Mouse (Mus musculus) ES-Bruce4 (cell line): ENCODE data around the gene Otulin. TPM values are rescaled to one million over a fixed set of nuclear protein-coding genes. Genes with fewer than 3 reads are reported as not detected.

Experiments
- H3K27ac ChIP-seq: 2 replicates; pipeline ENCODE4 v1.5.1; 2012; ENCODE audit warnings: low read length, inconsistent platforms; ENCODE audit not compliant: insufficient read depth
- H3K27me3 ChIP-seq: 2 replicates; pipeline ENCODE4 v1.6.1; 2012; ENCODE audit warnings: mild to moderate bottlenecking, low read length, inconsistent platforms; ENCODE audit not compliant: control insufficient read depth, poor library complexity, insufficient read depth, severe bottlenecking
- H3K36me3 ChIP-seq: 2 replicates; pipeline ENCODE4 v1.6.1; 2012; ENCODE audit warnings: inconsistent platforms, mild to moderate bottlenecking, low read length, moderate library complexity; ENCODE audit not compliant: control insufficient read depth, poor library complexity, insufficient read depth, severe bottlenecking
- H3K4me1 ChIP-seq: one replicate; pipeline ENCODE4 v1.8.1; 2011; ENCODE audit warnings: low read length; ENCODE audit not compliant: control insufficient read depth, insufficient read depth
- H3K4me3 ChIP-seq: 2 replicates; pipeline ENCODE4 v1.5.1; 2011; ENCODE audit warnings: low read depth, mild to moderate bottlenecking, low read length
- H3K9ac ChIP-seq: 2 replicates; pipeline ENCODE4 v1.6.1; 2012; ENCODE audit warnings: low read depth, mild to moderate bottlenecking, inconsistent platforms; ENCODE audit not compliant: poor library complexity, severe bottlenecking
- H3K9me3 ChIP-seq: replicated peaks from 2 replicates; pipeline ENCODE4 v1.6.1; 2012; ENCODE audit warnings: mild to moderate bottlenecking, low read length, inconsistent platforms; ENCODE audit not compliant: control insufficient read depth, poor library complexity, insufficient read depth, severe bottlenecking
- CTCF ChIP-seq: IDR thresholded peaks from one replicate; pipeline ENCODE4 v1.8.1; 2011; ENCODE audit warnings: low read depth, low read length
- EP300 ChIP-seq: IDR thresholded peaks from 2 replicates; pipeline ENCODE4 v1.6.1; 2011; ENCODE audit warnings: low read depth, low read length; ENCODE audit not compliant: insufficient read depth
- POLR2A ChIP-seq: IDR thresholded peaks from one replicate; pipeline ENCODE4 v1.8.1; 2011; ENCODE audit warnings: low read length; ENCODE audit not compliant: insufficient read depth
- polyA plus RNA-seq: library from polyadenylated mRNA; stranded (reverse); fragments of >200 nt; gene quantifications from 2 replicates; pipeline ENCODE4 v1.2.4, GENCODE M21; 2011; ENCODE audit warnings: low read depth; ENCODE audit not compliant: missing spikeins, insufficient read depth, insufficient read length

The Otulin gene
- polyA plus RNA-seq, 1 experiment, result 17.3 TPM

DNA sequence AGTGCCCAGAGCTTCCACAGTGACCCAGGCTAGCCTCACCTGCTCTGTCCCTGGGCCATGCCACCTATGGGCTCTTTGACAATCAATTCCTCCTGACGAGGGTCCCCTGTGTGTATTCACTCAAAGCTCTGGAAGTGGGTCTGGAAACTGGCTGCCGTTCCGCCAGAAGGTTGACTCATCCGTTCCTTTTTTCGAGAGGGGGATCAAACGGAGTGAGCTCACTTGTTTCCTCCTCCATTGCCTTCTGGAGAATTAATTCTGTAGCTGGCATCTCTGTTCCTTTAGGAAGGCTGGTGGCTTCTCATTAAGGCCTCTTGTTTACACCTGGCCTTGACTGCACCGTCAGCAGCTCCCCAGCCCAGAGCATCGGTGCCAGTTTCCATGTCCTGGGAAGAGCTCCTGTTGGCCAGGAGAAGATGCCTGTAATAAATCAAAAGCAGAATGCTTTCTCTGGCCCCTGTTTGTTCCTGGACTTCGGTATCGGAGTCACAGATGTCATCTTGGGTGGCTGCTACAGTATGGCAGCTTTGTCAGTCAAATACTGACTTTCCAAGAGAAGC is 64.8 kb downstream of the Otulin start:
- Histone ChIP-seq H3K9ac (no peak overlapping the region), H3K27me3 (no peaks in the 10 kb centered on the region), H3K4me1 (no peaks in the 10 kb centered on the region), H3K9me3 (no peaks in the 10 kb centered on the region), H3K27ac (no peak overlapping the region), H3K36me3 (no peaks in the 10 kb centered on the region), H3K4me3 (no peak overlapping the region)
- TF ChIP-seq POLR2A, result no peak
- TF ChIP-seq CTCF, result no peak
- TF ChIP-seq EP300, result no peak

DNA sequence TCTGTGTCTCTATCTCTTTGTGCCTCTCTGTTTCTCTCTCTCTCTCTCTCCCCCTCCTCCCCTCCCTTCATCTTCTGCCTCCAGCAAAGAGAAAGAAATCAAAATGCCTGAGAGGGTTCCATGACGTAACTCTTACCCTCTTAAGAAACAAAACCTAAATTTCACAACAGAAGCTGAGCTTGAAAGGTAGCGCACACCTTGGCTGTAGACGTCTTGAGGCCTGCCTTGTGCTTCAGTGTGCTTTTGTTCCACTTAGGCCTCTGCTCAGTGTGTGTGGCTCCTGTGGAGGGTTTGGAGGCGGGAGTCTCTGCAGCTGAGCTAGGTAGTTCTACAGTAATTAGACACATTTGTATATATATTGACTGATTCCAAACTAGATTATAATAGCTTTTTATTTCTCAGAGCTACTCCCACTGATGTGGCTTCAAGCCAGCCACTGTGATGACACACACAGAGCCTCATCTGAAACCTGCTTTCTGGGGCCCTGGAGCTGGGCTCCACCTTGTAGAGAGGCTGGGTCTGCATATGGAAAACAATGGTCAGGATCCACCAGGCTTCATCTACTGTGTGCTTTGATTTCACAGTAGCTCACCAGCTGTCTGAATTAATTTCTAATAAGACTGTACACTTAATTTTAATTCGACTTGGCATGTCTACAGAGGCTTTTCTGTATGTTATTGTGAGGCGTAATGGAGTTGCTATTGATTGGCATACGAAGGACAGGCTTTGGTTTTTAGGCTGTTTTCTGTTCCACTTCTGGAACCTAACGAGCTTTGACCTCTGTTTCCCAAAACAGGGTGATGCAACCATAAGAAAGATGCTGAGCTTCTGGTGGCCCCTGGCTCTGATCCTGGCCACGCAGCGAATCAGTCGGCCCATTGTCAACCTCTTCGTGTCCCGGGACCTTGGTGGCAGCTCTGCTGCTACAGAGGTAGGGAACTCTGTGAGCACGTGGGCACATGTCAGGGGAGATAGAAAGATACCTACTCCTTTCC is 66.1 kb downstream of the Otulin start:
- Histone ChIP-seq H3K9me3 (no peaks in the 10 kb centered on the region), H3K27me3 (no peaks in the 10 kb centered on the region), H3K9ac (no peak overlapping the region), H3K4me3 (no peak overlapping the region), H3K36me3 (no peaks in the 10 kb centered on the region), H3K4me1 (no peaks in the 10 kb centered on the region), H3K27ac (no peak overlapping the region)
- TF ChIP-seq CTCF (no peak), EP300 (no peak)

DNA sequence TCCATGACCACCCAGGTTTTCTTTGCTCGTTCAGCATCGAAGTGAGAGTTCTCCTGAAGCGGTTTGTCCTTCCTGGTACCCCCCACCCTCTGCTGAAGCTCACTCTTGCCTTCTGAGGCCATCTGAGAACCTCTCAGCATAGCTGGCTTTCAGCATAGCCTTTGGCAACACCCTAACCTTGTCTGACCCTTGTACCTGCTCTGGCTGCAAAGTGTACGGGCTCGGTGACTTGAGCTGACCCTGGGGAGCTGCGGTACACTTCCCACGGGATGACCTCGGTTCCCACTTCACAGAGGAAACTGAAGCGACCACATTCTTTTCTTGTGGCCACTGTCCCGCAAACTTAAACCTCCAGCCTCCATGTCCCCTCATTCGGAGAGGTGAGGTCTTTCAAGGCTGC is 70.2 kb downstream of the Otulin start:
- H3K36me3 ChIP-seq, result no peaks in the 10 kb centered on the region
- H3K9ac ChIP-seq, result no peak overlapping the region
- H3K4me1 ChIP-seq, result no peaks in the 10 kb centered on the region
- TF ChIP-seq POLR2A, result no peak
- no peak for TF ChIP-seq CTCF
- no peak for TF ChIP-seq EP300
- no peaks in the 10 kb centered on the region for H3K27me3 ChIP-seq
- no peak overlapping the region for H3K4me3 ChIP-seq
- no peaks in the 10 kb centered on the region for H3K9me3 ChIP-seq
- no peak overlapping the region for H3K27ac ChIP-seq

DNA sequence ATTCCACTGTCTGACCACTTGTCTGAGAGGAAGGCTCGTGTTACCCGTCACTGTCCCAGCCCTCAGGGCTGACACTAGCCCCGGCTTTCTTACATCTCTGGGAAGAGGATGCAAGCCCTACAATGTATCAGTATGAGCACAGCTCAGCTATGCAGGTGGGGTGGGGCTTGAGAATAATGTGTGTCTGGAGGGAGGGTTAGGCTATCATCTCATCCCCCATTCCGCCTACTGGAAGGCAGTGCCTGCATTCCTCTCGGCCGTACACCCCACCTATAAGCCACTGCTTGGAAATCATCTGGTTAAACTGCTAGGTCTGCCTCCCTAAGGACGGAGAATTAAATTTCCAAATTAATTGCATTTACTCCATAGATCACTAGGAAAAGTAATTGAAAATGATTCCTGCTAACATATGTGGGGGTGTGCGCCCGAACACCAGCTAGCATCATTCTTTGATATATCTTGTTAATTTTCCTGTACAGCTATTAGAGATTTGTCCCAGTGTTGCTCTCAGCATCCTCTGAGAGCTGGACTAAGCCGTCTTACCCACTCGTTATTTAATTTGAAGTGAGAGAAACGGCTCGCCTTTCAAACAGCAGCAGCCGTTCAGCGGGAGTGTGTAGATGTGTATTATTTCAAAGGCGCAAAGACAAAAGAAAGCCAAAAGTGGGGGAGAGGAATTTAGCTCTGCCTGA is 71.9 kb downstream of the Otulin start:
- Histone ChIP-seq H3K9me3 (no peaks in the 10 kb centered on the region), H3K4me1 (no peaks in the 10 kb centered on the region), H3K9ac (no peak overlapping the region), H3K4me3 (no peak overlapping the region), H3K27me3 (no peaks in the 10 kb centered on the region), H3K27ac (no peak overlapping the region), H3K36me3 (no peaks in the 10 kb centered on the region)
- TF ChIP-seq EP300 (no peak), CTCF (no peak)

DNA sequence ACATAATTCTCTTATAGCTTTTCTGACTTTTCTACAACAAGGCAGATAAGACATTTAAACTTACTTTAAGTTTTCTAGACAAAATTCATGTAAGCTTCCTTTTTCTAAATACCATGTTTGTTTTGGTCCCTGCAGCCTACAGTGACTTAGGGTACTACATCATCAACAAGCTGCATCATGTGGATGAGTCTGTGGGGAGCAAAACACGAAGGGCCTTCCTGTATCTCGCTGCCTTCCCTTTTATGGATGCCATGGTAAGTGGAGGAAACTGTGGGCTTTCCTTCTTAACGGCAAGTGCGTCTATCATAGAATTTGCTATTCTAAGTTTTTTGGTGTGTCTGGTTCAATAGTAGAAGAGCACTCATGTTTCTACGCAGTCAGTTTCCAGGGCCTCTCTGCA is 76.9 kb downstream of the Otulin start:
- TF ChIP-seq POLR2A (no peak), EP300 (no peak), CTCF (no peak)
- no peaks in the 10 kb centered on the region for H3K27me3 ChIP-seq
- no peaks in the 10 kb centered on the region for H3K9me3 ChIP-seq
- no peak overlapping the region for H3K27ac ChIP-seq
- no peak overlapping the region for H3K9ac ChIP-seq
- no peaks in the 10 kb centered on the region for H3K4me1 ChIP-seq
- no peaks in the 10 kb centered on the region for H3K36me3 ChIP-seq
- H3K4me3 ChIP-seq, result no peak overlapping the region
